Mouse (Mus musculus) kidney, postnatal 4 days (tissue): ENCODE results near the gene Mdh1.
"Not testable (repeated sequence)": the region's sequence is repeated elsewhere in the genome, so short reads cannot be mapped to it uniquely, and the experiment has no call there.

Source experiments
- DNase-seq, 2 experiments: peaks; one replicate each; pipeline ENCODE4 v3.0.0; 2021; ENCODE audit warnings: mixed read lengths in 2 of 2

Mdh1 gene

DNA sequence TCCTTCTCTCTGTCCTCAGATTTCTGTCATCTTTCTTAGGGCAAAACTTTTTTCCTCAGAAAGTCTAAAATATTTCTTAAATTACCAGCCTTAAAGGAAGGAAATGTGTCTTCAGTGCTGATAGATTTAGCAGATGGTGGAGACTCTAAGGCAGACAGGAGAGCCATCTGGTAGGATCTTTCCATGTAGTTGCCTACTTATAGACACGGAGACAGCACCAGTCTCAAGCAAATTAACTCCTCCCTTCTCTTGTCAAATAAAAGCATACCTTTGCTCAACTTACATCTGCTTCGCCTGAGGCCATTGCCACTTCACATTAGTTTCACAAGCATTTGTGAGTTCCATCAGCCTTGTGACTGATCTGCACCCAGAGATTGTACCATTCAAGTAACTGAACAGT, 27.1 kb downstream of the Mdh1 start:
- no peak for DNase-seq

DNA sequence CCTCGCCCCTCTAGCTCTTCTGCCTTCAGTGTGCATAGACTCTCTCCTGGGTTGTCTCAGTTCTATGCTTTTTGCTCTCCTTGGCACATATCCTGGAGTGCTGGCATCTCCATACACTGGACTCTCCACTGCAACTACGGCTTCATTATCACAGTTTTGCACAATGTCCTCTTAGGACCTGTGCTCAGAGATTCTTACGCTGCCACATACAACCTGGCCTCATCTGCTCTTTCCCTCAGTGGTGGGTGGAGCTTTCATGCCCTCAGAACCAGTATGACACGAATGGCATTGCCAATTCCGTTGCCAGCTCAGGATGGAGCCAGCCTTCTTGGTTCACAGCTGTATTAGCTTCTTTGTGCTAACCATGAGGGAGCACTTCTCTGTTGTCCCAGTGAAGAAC, 29.4 kb downstream of the Mdh1 start:
- DNase-seq, result no peak

DNA sequence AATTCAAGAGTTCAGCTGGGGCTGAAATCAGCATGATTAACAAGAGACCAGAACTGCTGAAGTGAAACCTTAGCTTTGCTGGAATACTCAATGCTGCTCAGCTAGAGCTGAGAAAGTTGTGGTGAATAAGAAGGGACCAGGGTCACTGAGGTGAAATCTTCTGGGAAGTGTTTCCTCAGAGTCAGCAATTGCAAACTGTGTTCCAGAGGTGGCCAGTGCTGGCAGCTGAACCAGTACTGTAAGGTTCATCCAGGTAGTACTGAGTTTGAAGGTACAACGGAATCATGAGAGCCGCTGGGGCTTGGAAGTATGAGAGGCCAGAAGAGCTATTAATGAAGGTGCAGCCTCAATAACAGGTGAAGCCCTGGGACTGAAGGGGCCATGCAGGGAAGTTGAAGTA, 31.5 kb downstream of the Mdh1 start:
- DNase-seq, result no peak

DNA sequence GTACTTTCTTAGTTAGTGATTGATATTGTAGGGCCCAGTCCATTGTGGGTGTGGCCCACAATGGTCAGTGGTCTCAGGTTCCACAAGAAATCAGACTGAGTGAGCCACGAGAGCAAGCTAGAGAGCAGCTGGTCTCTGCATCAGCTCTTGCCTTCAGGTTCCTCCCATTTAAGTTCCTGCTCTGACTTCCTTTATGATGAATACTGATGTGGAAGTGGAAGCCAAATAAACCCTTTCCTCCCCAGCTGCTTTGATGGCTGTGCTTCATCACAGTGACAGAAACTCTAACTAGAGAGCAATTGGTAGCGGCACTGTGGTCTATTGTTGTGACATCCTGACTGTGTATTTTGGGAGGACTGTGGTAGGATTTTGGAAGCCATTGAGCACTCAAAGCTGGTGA, 32.1 kb downstream of the Mdh1 start:
- no peak for DNase-seq

DNA sequence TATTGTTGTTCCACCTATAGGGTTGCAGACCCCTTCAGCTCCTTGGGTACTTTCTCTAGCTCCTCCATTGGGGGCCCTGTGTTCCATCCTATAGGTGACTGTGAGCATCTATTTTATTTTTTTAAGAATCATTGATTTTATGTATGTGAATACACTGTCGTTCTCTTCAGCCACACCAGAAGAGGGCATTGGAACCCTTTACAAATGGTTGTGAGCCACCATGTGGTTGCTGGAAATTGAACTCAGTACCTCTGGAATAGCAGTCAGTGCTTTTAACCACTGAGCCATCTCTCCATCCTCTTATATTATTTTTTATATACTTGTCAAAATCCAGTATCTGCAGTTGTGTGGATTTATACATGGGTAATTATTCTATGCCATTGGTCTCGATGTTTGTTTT, 41.3 kb downstream of the Mdh1 start:
- not testable (repeated sequence) for DNase-seq

DNA sequence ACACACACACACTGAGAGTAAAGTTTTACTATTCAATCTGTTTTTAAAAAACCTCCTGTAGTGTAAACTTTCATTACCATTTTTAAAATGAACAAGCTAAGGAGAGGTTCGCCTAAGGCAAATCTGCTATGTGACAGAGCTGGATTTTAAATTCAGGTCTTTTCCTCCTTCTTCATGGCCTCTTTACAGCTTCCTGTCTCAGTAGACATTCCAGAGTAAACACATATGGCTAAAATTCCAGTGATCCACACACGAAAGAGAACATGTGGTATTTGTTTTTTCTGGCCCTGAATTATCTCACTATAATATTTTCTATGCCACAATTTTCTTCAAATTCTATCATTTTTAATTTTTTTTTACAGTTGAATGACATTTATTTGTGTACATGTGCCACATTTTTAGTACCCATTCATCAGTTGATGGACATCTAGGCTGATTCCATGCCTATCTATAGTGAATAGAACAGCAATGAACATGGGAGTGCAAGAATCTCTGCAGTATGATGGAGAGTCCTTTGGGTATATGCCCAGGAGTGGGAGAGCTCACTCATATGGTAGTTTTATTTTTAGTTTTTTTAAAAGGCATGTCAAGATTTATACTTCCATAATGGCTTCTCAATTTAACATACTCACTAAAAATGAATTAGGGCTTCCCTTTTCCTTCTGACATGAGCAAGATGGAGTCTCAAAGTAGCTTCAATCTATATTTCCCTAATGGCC, 43.3 kb downstream of the Mdh1 start:
- DNase-seq, result no peak

DNA sequence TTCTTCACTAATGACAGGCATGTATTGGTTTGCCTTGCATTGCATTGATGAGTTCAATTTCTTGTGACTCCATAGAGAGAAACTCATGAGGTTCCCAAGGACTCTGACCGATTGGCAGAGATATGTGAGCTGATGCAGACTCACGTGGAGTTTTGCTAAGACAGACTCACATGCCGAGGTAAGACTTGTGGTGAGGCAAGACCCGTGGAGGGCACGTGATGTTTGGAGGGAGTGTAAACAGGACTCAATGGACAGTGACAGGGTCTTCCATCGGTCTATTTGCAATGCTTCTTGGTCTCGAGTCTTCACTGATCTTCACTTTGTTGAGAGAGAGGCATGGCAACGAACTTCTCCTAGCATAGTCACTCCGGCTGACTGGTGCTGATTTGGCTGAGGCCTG, 54.4 kb downstream of the Mdh1 start:
- DNase-seq, result no peak

DNA sequence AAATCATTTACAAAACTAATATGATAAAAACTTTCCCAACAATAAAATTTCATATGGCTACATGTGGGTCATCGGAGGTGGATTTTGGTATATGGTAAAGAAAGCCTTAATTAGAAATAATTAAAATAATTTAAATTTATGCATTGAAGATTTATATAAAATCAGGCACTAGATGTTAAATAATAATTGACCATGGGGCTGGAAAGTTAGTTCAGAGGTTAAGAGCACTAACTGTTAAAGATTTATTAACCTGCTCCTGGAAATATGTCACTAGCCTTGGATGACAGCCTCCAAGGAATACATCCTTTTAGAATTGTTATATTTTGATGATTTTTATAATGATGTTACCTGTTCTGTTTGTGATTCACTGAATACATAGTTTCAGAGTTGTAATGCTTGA, 55.8 kb downstream of the Mdh1 start:
- DNase-seq, result not testable (repeated sequence)

DNA sequence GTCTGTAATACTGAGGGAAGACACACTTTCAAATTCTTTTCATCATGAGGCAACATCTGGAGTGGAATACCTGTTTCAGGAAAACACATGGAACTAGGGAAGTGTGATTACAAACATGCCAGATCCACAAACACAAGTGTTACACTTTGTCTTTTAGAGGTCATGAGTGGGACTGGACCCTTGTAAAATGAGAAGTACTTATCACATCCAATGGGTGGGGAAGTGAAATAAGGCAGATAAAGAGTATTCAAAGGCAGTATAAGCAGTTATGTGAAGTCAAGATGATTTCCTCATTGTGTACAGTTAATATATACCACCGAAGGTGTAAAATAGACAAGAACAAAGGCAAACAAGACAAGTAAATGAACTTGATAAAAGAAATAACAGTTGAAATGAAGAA, 61.6 kb downstream of the Mdh1 start:
- not testable (repeated sequence) for DNase-seq

DNA sequence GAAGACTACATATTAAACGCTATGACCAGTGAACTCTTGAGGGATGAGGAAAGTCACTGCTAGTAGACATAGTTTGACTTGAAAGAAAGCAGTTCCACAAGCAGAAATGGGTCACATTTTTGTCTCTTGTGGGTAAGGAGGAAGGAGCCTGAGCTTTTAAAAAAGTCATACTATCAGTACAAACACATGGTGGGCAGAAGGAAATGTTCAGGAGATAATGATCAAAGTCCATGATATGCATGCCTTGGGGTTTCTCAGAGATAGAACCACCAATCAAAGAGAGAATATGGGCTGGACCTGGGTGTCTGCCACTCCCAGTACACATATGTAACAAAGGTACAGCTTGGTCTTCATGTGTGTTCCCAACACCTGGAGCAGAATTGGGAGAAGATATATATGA, 63.5 kb downstream of the Mdh1 start:
- DNase-seq, result not testable (repeated sequence)

DNA sequence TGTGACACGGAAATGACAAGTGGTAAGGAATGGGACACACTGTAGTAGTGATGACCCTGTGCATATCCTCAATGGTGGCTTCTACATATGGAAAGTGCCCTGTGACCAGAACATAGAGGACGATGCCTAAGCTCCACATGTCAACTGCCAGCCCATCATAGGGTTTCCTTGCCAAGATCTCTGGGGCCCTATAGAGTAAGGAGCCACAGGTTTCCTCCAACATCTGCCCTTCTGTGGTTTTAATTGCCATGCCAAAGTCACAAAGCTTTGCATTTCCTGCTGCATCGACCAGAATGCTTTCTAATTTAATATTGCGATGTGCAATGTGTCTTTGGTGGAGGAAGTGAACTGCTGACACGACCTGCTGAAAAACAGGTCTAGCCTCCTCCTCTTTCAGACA, 65.1 kb downstream of the Mdh1 start:
- not testable (repeated sequence) for DNase-seq
